Mouse (Mus musculus): Measurements from ENCODE around the gene Srrm1.
"Not testable (repeated sequence)": the region's sequence is repeated elsewhere in the genome, so short reads cannot be mapped to it uniquely, and the experiment has no call there.

The Srrm1 gene

GRCm38 (mm10) chr4:135353066-135353793 is at the start of gene Srrm1:
Gene Srrm1, minus strand, starts transcription at chr4:135353321.
- peak; percentile 99 for DNase-seq (ENCODE audit: low spot score)

- DNase-seq (ENCODE audit: low spot score), result no peak
These were observed 48.8 kb upstream of the Srrm1 start for GRCm38 (mm10) chr4:135401881-135402280.

GRCm38 (mm10) chr4:135397991-135398390 is 44.9 kb upstream of the Srrm1 start, which contains the start of gene Ncmap:
Gene Ncmap, minus strand, starts transcription at chr4:135398227.
- no peak for DNase-seq (ENCODE audit: low spot score)

- DNase-seq (ENCODE audit: low spot score), result no peak
These were observed 44.4 kb upstream of the Srrm1 start for GRCm38 (mm10) chr4:135397551-135397950.

GRCm38 (mm10) chr4:135396303-135396702 is 43.2 kb upstream of the Srrm1 start:
- DNase-seq (ENCODE audit: low spot score), result no peak

GRCm38 (mm10) chr4:135395375-135395774 is 42.3 kb upstream of the Srrm1 start:
- no peak for DNase-seq (ENCODE audit: low spot score)

GRCm38 (mm10) chr4:135394666-135395065 is 41.5 kb upstream of the Srrm1 start:
- no peak for DNase-seq (ENCODE audit: low spot score)

- no peak for DNase-seq (ENCODE audit: low spot score)
These were observed 40.3 kb upstream of the Srrm1 start for GRCm38 (mm10) chr4:135393381-135393780.

- DNase-seq (ENCODE audit: low spot score), result no peak
These were observed 39.7 kb upstream of the Srrm1 start for GRCm38 (mm10) chr4:135392801-135393200.

- DNase-seq (ENCODE audit: low spot score), result no peak
These were observed 37.9 kb upstream of the Srrm1 start for GRCm38 (mm10) chr4:135391014-135391413.

- no peak for DNase-seq (ENCODE audit: low spot score)
These were observed 32.5 kb upstream of the Srrm1 start for GRCm38 (mm10) chr4:135385614-135386013.

GRCm38 (mm10) chr4:135382316-135382715 is 29.2 kb upstream of the Srrm1 start:
- peak; percentile 95 for DNase-seq (ENCODE audit: low spot score)

GRCm38 (mm10) chr4:135381355-135381754 is 28.2 kb upstream of the Srrm1 start:
- DNase-seq (ENCODE audit: low spot score), result no peak

GRCm38 (mm10) chr4:135377241-135377640 is 24.1 kb upstream of the Srrm1 start:
- DNase-seq (ENCODE audit: low spot score), result no peak

- no peak for DNase-seq (ENCODE audit: low spot score)
These were observed 22.3 kb upstream of the Srrm1 start for GRCm38 (mm10) chr4:135375444-135375843.

GRCm38 (mm10) chr4:135373299-135373698 is 20.2 kb upstream of the Srrm1 start:
- DNase-seq (ENCODE audit: low spot score), result no peak

- no peak for DNase-seq (ENCODE audit: low spot score)
These were observed 17.3 kb upstream of the Srrm1 start for GRCm38 (mm10) chr4:135370372-135370771.

GRCm38 (mm10) chr4:135362828-135363227 is 9.7 kb upstream of the Srrm1 start:
- DNase-seq (ENCODE audit: low spot score), result no peak

GRCm38 (mm10) chr4:135361722-135362121 is 8.6 kb upstream of the Srrm1 start:
- DNase-seq (ENCODE audit: low spot score), result no peak

- peak; percentile 78 for DNase-seq (ENCODE audit: low spot score)
These were observed 5.6 kb upstream of the Srrm1 start for GRCm38 (mm10) chr4:135358736-135359135.

GRCm38 (mm10) chr4:135357221-135357920 is 4.2 kb upstream of the Srrm1 start:
- DNase-seq (ENCODE audit: low spot score), result no peak

- no peak for DNase-seq (ENCODE audit: low spot score)
These were observed 2.9 kb upstream of the Srrm1 start for GRCm38 (mm10) chr4:135355886-135356550.

GRCm38 (mm10) chr4:135354751-135355150 is 1.6 kb upstream of the Srrm1 start:
- not testable (repeated sequence) for DNase-seq (ENCODE audit: low spot score)
